Mouse (Mus musculus): Measurements from ENCODE around the gene C1qtnf9. TPM values are rescaled to one million over a fixed set of nuclear protein-coding genes. Genes with fewer than 3 reads are reported as not detected.

C1qtnf9 gene
- total RNA-seq, 2 experiments from 2014 or later: 2.4 to 6.8 TPM

DNA sequence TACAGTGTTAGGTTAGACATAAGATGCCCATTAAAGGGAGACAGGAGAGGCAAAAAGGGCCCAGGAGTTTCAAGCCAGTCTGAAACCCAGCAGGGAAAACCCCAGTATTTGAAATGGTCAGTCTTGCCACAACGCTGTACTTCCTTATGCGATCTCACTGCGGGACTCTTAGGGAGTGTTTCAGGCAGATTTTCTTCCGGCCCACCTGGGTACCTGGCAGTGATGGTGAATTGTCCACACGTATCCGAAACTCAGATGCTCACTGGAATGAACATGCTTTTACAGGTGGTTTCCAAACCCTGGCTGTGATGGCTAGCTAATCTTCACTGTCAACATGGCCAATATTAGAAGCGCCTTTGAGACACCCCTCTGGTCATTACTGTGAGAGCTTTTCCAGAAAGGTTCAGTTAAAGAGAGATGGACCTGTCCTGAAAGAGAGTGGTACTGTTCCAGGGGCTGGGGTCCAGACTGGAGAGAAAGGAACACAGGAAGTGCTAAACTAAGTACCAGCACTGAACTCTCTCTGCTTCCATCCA, 14.3 kb downstream of the C1qtnf9 start:
- no peak for DNase-seq (ENCODE audit: low spot score in 2 of 2)

DNA sequence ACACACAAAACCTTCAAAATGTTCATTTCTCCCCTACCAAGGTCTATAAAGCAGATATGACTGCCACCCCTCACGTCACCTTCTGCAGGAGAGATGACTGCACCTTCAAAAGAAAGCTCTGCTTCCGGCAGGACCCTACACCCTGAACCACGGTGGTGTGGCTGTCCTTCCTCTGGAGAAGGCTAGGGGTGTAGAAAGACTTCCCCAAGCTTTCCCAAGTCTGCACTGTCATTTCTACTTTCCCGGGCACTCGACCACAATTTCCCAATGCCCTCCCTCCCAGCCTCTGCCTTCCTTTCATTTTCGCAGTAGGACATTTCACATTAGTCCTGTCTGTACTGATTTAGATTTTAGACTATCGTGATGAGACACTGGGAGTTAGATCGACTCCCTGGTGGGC, 15.3 kb downstream of the C1qtnf9 start:
- DNase-seq (ENCODE audit: low spot score in 2 of 2): no peak

DNA sequence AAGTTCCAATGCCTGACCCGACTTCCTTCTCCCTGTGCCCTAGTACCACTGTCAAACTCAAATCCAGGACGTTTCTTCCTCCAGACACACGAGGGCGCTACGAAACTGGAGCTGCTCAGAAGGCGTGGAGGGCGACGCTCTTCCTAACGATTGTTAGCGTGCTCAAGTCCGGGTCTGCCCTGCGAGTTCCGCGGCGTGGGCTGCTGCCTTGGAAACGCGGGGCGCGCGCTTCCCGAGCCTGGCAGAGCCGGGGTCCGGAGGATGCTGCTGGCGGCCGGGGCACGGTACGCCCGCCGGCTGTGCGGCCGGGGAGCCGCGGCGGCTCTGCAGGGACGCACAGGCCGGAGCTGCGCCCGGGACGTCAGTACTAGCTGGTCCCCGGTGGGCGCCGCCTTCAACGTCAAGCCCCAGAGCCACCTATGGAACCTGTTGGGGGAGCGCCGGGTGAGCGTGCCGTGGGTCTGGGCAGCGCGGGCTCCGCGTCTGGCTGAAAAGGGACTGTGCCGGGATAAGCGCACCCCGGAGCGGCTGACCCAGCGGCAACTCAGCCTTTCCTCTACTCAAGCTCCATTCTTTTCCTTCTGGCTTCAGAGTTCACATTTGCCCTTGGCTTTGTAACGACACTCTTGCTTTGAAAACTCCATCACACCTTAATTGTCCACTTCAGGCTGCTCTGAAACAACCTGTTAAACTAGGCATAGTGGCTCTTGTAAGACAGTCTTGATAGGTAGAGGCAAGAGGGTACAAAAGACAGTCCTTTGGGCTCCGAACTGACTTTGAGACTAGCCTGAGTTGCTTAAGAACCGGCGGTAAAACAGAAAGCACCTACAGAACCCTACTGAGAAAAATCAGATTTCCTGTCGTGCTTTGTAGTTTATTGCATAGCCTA, 16.7 kb downstream of the C1qtnf9 start, which contains the start of gene Mipep:
Gene Mipep, plus strand, starts transcription at position 147 of the 889 bp plus-strand sequence.
- DNase-seq (ENCODE audit: low spot score in 2 of 2): peak; percentile 75 to 85

DNA sequence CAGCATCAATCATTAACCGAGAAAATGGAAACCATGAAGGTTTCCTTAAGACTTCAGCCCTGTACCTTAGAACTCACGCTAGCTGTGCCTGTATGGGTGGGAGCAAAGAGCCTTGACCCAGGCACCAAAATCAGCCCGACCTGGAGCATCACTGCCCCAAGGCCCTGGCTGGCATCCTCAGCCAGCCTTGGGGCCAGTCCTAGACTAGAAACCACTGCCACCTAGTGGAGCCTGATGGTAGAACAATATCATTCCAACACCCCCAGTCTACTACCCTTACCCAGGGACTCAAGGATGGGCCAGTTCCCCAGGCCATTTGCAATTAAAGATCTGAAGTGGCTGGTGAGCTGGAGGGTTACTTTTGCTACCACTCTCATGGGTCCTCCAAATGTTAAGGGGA, 22.2 kb downstream of the C1qtnf9 start:
- DNase-seq (ENCODE audit: low spot score in 2 of 2): peak; percentile 41 to 53

DNA sequence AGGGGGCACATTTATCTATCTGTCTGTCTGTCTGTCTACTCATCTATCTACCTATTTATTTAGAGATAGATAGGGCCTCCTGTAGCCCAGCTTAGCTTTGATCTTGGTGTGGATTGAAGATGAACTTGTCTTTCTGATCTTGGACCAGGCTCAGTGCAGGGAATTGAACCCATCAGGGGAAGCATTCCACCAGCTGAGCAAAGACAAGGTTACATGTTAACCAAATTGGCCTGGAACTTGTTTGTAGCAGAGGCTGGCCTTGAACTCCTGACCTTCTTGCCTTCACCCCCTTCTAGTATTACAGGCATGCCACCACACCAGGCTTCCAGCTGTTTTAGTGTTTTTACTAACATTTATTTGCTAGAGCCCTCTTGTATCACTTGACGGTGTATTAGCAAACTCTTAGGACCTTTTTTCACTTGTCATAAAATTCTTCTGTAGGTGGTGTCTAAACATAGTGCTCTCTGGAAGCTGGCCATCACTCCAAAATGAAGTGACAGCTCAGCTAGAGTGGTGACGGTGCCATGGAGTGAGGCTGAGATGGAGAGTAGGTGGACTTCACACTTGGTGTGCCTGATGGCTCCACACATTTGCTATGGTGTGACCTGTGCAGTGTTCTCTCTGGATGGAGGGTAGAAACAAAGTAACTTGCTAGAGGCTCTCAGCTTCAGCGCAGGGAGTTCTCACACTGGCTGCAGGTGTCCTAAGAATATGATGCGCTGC, 28.8 kb downstream of the C1qtnf9 start:
- DNase-seq (ENCODE audit: low spot score in 2 of 2): no peak

DNA sequence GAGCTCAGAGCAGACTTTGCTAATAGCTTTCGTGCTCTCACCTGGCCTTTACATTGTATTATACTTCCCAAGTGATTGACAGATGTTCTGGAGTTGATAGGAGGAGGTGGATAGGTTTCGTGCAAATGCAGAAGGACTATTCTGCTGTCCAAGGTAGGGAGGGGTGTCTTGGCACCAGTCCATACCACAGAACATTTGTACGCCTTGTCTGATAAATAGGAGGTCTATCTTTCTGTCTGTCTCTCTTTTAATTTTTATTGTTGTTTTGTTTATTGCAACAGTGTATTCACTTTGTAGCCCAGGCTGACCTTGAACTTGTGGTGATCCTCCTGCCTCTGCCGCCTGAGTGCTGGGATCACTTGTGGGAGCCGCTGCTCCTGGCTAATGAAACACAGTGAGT, 29.7 kb downstream of the C1qtnf9 start:
- no peak for DNase-seq (ENCODE audit: low spot score in 2 of 2)

DNA sequence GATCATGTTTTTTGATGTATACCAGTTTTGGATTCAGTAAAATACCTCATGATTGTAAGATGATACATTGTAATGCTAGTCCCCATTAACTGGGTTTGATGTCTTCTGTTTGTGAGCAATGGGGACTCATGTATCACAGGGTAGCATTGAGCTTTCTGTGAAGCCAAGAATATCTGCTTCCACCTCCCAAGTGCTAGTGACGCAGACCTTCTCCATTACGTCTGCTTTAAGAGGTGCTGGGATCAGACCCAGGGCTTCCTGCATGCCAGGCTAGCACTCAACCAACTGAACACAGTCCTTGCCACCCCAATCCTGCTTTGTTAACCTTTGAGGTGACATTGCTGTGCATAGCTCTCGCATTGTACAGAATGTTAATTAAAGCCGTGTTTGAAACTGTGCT, 30.8 kb downstream of the C1qtnf9 start:
- DNase-seq (ENCODE audit: low spot score in 2 of 2): no peak

DNA sequence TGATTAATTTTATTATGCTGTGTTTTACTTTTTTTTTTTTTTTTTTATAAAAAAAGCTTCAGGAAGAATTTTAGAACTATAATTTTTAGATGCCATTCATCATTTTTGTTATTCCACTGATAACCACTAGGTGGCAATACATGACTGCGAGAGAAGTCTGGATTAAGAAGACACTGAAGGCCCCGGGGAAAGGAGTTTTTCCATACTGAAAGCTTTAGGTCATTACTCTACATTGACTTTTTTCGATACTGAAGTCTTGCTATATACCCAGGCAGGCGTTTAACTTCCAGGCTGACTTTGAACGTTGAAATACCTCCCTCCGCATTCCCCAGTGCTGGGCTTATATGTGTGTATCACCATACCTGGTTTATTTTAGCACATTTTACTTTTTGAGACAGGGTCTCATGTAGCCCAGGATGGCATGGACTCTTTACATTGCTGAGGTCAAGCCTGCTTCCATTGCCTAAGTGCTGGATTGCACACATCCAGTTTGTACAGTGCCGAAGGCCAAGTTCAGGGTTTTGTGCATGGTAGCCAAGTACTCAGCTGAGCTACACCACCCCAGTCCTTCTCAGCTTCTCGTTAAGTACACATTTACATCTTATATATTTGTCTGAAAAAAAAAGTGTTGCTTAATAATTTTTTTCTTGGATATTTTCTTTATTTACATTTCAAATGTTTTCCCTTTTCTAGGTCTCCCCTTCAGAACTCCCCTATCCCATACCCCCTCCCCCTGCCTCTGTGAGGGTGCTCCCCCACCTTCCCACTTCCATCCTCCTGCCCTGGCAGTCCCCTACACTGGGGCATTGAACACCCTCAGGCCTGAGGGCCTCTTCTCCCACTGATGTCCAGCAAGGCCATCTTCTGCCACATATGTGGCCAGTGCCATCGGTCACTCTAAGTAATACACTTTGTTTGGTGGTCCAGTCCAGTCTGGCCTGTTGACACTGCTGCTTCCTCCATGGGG, 32.1 kb downstream of the C1qtnf9 start:
- no peak for DNase-seq (ENCODE audit: low spot score in 2 of 2)

DNA sequence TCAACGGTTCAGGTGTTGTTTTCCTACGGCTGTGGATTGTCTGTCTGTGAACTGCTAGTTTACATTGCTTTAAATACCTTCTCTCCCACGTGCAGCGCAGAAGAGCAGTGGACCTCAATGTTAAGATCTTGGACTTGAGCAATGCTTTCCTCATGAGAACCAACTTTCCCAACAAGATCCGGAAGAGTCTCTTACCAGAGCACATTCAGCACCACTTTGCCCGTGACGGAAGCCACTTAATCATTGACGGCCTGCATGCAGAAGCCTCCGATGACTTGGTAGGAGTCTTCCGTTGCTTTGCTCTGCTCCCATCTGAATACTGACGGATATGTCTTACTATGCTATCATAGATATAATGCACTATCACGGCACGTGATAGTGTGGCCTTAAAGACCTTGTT, 34.1 kb downstream of the C1qtnf9 start:
- DNase-seq (ENCODE audit: low spot score in 2 of 2): no peak

DNA sequence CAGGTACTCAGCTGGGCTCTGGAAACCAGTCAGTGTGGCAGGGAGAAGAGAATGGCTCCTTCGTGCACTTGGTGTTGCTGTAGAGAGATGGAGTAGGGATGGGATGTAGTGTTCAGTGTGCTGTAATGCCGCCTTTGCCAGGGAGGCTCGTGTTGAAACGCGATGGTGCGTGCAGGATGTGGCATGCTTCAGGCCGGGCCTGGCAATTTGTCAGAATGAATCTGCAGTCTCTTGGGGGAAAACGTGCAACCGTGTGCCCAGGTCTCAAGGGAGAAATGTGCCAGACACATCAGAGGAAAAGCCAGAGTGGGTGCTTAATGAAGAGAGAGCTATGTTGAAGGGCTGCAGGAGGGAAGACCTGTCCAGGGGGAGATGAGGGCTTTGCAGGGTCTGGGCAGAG, 37.0 kb downstream of the C1qtnf9 start:
- DNase-seq (ENCODE audit: low spot score in 2 of 2): no peak

DNA sequence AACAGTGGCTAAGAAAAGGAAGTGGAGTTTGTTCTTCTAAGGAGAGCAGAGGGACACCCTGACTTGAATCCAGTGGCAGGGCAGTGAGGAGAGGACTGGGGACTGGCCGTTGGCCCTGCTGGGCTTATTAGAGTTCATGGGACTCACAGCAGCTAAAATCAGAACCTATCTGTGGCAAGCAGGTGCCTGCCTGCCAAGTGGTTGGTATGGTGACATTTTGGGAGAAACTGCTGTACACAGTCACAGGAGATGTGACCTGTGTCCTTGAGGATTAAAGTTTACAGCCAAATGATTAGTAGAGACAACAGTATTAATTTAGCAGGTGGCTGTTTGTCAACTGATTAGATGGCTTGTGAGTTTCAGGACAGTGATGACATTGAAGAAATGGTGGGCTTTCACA, 37.9 kb downstream of the C1qtnf9 start:
- no peak for DNase-seq (ENCODE audit: low spot score in 2 of 2)

DNA sequence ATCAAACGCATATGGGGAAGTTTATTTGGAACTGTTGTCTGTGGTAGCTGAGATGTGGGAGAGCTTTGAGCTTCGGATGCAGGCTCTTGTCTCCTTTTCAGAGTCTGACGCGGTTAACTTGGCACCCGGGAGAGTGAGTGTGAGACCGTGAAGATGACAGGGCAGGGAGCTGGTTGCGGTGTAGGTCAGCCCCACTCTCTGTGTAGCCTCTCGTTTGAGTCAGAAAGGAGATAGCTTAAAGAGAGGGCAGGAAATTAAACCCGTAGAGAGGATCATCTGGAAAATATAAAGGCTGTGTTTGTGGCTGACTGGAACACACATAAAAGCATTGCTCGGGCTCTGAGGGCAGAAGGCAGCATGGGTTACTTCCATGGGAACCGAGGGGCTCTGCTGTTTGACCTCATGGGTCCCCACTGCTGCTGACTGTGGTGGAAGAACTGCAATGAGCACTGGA, 39.0 kb downstream of the C1qtnf9 start:
- no peak for DNase-seq (ENCODE audit: low spot score in 2 of 2)

DNA sequence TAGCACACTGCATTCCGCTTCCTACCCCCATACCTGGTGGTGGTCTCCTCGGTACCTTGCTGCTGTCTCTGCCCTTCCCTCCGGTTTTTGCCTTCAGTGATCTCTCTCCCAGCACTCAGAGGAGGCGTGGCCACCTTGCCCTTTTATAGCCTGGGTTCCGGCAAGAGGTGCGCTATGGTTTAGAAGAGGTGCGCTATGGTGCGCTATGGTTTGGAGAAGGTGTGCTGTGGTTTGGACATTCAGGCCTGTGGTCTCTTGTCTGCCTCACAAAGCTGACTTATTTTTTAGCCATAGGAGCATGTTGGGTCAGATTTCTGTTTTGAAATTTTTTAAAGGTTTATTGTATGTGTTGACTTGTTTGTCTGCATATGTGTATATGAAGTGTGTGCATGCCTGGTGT, 41.9 kb downstream of the C1qtnf9 start:
- no peak for DNase-seq (ENCODE audit: low spot score in 2 of 2)

DNA sequence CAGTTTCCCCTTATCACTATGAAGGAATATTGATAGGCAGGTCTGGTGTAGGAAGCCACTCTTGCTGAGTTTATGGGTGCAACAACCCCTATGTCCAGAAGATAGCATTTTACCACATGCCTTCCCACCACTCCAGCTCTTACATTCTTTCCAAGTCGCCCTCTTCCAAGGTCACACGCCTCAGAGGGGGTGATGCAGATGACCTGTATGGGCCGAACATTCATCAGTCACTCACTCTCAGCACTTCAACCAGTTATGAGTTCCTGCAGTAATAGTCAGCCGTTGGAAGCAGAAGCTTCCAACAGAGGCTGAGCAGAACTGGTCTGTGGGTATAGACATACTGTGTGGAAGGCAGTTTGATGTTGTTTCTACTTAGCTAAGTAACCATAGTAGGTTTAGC, 43.6 kb downstream of the C1qtnf9 start:
- DNase-seq (ENCODE audit: low spot score in 2 of 2): no peak

DNA sequence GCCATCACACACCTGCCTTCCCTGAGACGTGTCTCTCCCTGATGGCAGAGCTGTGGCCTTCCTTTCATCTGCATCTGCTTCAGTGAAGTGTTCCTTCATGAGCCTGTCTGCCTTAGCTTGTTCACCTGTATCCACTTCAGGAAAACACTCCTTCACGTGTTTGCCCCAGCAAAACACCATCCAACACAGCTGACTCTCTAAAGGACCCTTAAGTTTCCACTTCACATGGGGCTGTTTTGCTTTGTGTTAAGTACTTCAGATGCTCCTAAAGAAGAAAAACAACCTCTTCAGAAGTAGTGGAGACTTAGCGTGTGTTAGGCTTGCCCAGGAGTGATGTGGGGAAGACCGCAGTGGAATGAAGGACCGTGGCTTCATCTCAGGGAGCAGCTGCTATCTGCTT, 47.2 kb downstream of the C1qtnf9 start:
- no peak for DNase-seq (ENCODE audit: low spot score in 2 of 2)

DNA sequence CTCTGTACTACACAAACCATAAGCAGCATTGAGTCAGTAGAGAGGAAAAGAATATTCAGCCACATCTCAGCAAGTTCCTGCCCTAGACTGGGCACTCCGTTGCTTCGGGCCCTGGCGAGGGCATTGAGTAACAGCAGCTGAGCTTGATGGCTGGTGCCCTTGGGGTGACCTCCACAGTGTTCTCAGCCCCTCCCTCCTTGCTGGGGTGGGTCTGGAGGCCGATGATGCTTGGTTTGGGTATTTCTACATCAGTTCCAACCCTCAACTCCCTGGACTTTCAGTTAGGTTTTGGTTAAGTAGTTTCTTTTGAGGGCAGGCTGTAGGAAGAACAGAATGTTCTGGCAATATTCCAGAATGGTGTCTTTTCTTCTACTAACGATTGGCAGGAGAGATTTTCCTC, 50.1 kb downstream of the C1qtnf9 start:
- no peak for DNase-seq (ENCODE audit: low spot score in 2 of 2)

DNA sequence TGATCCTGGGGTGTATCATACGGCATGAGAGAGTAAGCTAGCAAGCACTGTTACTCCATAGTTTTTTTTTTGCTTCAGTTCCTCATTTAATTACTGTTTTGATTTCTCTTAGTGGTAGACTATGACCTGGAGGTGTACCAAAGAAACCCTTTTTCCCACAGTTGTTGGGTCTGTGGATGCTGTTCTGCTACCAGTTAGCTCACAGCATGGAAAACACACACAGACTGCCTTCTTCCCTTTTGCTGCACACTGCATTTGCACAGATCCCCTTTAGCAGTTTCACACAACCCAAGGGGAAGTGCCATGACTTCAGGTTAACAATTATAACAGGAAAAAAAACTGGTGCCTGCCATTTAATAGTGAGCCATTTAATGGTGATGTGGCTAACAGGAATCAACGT, 62.2 kb downstream of the C1qtnf9 start:
- no peak for DNase-seq (ENCODE audit: low spot score in 2 of 2)

Measured in adrenal gland, adult 18-20 months (tissue).